Mouse (Mus musculus) layer of hippocampus, adult 2 months (tissue): ENCODE data around the gene Hectd3. TPM values are rescaled to one million over a fixed set of nuclear protein-coding genes. Genes with fewer than 3 reads are reported as not detected.
A peak's percentile ranks its signal among the peaks of the same experiment; 100 is the strongest.

Experiments used
- DNase-seq, 2 experiments: peaks; one replicate each; pipeline ENCODE4 v3.0.0; 2022; ENCODE audit warnings: low spot score in 2 of 2
- H3K27ac ChIP-seq: fragments of 200-600 bp; 2 replicates; pipeline ENCODE4 v1.8.1; 2022
- H3K4me3 ChIP-seq: fragments of 200-600 bp; 2 replicates; pipeline ENCODE4 v1.8.1; 2022; ENCODE audit warnings: mild to moderate bottlenecking
- CTCF ChIP-seq: fragments of 200-600 bp; conservative IDR thresholded peaks from 2 replicates; pipeline ENCODE4 v1.8.1; 2022; ENCODE audit warnings: antibody characterized with exemption, mild to moderate bottlenecking, moderate library complexity
- total RNA-seq, 2 experiments: library from RNA; stranded (reverse); gene quantifications; 2 replicates each; pipeline ENCODE4 v1.2.3; 2021

The Hectd3 gene
- total RNA-seq, 2 experiments from 2014 or later, result 44.9 to 46.1 TPM

- H3K27ac ChIP-seq, result peak within 1 kb of the TSS; percentile 85
- peak; percentile 92 for DNase-seq
- peak; percentile 51 for TF ChIP-seq CTCF
- peak within 1 kb of the TSS; percentile 95 for H3K4me3 ChIP-seq
Observed at GRCm38 (mm10) chr4:117019206-117020134, 24.4 kb downstream of the Hectd3 start, which contains the start of gene Eif2b3. Gene Eif2b3 (plus strand): TSS chr4:117019402.

DNA sequence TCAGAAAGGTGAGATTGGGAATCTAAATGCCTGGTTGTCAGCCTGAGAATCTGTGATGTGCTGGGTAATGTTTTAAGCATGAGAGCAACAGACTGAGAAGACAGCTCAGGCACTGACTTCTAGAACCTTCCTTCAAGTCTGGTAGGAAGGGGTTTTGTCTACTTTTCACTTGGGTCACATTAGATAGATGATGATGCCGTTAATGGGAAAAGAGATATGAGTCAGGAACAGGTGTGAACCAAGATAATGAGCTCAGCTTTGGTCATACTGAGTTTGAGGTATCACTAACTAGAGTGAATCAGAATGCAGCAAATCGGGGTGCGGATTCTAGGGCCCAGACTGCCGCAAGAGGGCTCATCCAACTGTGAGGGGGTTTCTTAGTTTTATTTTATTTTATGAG is 28.4 kb downstream of the Hectd3 start:
- no peak overlapping the region for H3K4me3 ChIP-seq
- H3K27ac ChIP-seq, result no peak overlapping the region
- no peak for TF ChIP-seq CTCF
- DNase-seq, result no peak

GRCm38 (mm10) chr4:117031105-117031504 is 36.0 kb downstream of the Hectd3 start:
- Histone ChIP-seq H3K4me3 (no peak overlapping the region), H3K27ac (no peak overlapping the region)
- peak; percentile 65 for TF ChIP-seq CTCF
- no peak for DNase-seq

DNA sequence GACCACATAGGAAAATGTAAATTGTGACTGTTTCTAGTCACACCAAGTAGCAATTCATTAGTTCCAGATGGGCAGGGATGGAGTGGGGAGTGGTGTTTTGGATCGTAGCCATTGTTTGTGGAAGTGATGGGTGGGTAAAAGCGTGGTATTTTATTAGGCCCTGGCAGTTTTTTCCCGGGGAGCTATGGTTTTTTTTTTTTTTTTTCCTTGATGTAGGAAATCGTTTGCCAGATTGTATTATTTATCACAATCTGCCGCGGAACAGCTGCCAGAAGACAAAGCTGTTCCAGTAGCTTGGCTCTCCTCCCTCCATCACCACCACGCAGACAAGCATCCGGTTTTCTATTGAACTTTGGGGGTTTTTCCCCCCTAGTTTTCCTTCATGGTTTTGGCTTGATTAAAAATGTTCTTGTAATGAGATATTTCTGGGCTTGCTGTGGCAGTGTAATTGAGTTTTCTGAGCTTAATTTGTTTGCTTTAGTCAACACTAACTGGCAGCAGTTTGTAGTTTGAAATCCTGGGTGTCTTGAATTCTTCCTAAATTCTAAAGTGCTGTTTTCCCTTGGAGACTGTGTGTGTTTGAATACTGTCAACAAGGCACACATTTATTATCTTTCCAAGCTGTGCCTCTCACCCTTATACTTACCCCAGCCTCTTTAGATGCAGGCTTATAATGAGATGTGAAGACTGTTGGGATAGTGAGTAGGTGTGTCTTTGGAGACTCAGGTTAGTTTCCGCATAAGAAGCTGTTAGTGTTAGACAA is 45.0 kb downstream of the Hectd3 start:
- Histone ChIP-seq H3K27ac (peak overlapping the region; percentile 81), H3K4me3 (no peak overlapping the region; the same call in 1 of the 2 replicates)
- TF ChIP-seq CTCF, result no peak
- peak; percentile 82 to 87 for DNase-seq

- H3K27ac ChIP-seq, result peak overlapping the region; percentile 81
- DNase-seq, result no peak
- no peak overlapping the region for H3K4me3 ChIP-seq
- no peak for TF ChIP-seq CTCF
Observed at GRCm38 (mm10) chr4:117040791-117041190, 45.7 kb downstream of the Hectd3 start.

GRCm38 (mm10) chr4:117041283-117041721 is 46.2 kb downstream of the Hectd3 start:
- TF ChIP-seq CTCF, result no peak
- Histone ChIP-seq H3K4me3 (no peak overlapping the region), H3K27ac (peak overlapping the region; percentile 81)
- no peak for DNase-seq

DNA sequence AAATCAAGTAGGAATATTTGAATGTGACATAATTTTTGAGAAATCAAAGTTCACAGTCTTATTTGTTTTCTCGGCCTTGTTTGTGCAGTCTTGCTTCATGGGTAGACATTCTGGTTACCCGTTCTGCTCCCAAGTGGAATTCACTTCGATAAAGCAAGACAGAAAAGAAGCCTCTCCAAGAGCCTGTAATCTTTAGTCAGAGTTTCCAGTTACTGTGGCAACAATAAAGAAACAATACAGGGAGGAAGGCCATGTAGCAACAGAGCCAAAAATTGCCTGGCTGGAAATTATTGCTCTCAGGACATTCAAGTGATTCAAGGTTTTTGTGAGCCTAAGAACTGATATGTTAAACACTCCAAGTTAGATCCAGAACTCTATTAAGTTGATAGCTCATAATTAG is 53.7 kb downstream of the Hectd3 start:
- DNase-seq, result no peak
- Histone ChIP-seq H3K4me3 (no peak overlapping the region), H3K27ac (no peak overlapping the region)
- TF ChIP-seq CTCF, result no peak

GRCm38 (mm10) chr4:117049485-117049884 is 54.4 kb downstream of the Hectd3 start:
- Histone ChIP-seq H3K27ac (no peak overlapping the region), H3K4me3 (no peak overlapping the region)
- TF ChIP-seq CTCF, result no peak
- DNase-seq, result no peak

DNA sequence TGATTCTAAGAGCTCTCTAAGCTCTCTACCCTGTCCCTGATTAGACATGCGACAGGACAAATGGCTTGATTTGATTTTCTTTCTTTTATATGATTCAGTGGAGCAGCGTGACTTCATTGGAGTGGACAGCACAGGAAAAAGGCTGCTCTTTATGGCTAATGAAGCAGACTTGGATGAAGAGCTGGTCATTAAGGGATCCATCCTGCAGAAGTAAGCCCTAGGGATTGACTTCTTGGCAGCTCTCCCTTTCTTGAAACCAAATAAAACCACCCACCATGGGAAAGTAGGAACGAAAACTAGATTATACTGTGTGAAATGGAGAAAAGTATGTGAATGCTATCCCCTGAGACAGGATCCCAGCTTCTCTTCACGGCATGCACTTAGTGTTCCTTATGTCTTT is 57.5 kb downstream of the Hectd3 start:
- H3K4me3 ChIP-seq, result no peak overlapping the region
- DNase-seq, result no peak
- TF ChIP-seq CTCF, result no peak
- no peak overlapping the region for H3K27ac ChIP-seq

DNA sequence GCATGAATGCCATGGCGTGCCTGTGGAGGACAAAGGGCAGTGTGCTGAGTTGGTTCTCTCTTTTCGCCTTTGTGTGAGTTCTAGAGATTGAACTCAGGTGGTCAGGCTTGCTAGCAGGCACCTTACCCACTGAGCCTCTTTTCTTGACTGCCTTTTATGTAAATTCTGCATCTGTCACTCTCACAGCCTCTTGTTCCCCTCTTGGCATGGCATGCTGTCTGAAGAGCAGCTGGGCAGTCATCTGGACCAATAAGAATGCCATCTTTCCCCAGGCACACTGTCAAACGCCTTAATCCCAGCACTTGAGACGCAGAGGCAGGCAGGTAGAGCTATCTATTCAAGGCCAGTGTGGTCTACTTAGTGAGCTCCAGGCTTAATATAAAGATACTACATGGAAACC is 58.8 kb downstream of the Hectd3 start:
- H3K4me3 ChIP-seq, result no peak overlapping the region
- no peak overlapping the region for H3K27ac ChIP-seq

More for the DNA sequence above, 58.8 kb downstream of the Hectd3 start:
- no peak for TF ChIP-seq CTCF
- no peak for DNase-seq

Other genes with a start within 250 kb of the Hectd3 start
- gene Toe1, start 187.7 kb upstream of the Hectd3 start, total RNA-seq, result 10 to 100 TPM; 14.0 to 16.2 TPM
- 1 to 10 TPM; 3.1 to 3.2 TPM for gene Mutyh, start 187.6 kb upstream of the Hectd3 start, total RNA-seq
- gene Hpdl, start 173.6 kb upstream of the Hectd3 start, total RNA-seq, result 1 to 10 TPM; 6.4 to 6.9 TPM
- gene Zswim5, start 117.9 kb upstream of the Hectd3 start, total RNA-seq, result 10 to 100 TPM; 15.6 to 17.1 TPM
- gene Urod, start 904 bp upstream of the Hectd3 start, total RNA-seq, result 10 to 100 TPM; 58.5 to 59.2 TPM
- gene Eif2b3, start 24.1 kb downstream of the Hectd3 start, total RNA-seq, result 10 to 100 TPM; 19.7 to 20.6 TPM
- gene Ptch2, start 100.8 kb downstream of the Hectd3 start, total RNA-seq, result 1 to 10 TPM; 1.5 to 2.7 TPM
- 10 to 100 TPM; 13.3 to 14.8 TPM for gene Btbd19, start 130.4 kb downstream of the Hectd3 start, total RNA-seq
- gene Tctex1d4, start 131.5 kb downstream of the Hectd3 start, total RNA-seq, result under 1 TPM in 1 of 2 experiments, not detected in 1; 0.38 TPM
- 1 to 10 TPM; 6.9 to 7.2 TPM for gene Plk3, start 138.6 kb downstream of the Hectd3 start, total RNA-seq
- 100 to 1,000 TPM; 509 to 527 TPM for gene Rps8, start 160.9 kb downstream of the Hectd3 start, total RNA-seq
- under 1 TPM; 0.26 to 0.47 TPM for gene Kif2c, start 187.3 kb downstream of the Hectd3 start, total RNA-seq